Mouse (Mus musculus) frontal cortex, adult (tissue): ENCODE results near the gene Paqr7.
A peak's percentile ranks its signal among the peaks of the same experiment; 100 is the strongest.

Experiments used
- ATAC-seq: cut with Nextera tagmentation; 2 replicates; pipeline ENCODE4 v1.9.2; 2017; ENCODE audit warnings: mild to moderate bottlenecking, moderate library complexity, mixed read lengths; ENCODE audit not compliant: low TSS enrichment

Gene Paqr7

GRCm38 (mm10) chr4:134496595-134497210 is at the start of gene Paqr7:
Paqr7 (plus strand) TSS chr4:134496697.
- peak; percentile 76 for ATAC-seq

DNA sequence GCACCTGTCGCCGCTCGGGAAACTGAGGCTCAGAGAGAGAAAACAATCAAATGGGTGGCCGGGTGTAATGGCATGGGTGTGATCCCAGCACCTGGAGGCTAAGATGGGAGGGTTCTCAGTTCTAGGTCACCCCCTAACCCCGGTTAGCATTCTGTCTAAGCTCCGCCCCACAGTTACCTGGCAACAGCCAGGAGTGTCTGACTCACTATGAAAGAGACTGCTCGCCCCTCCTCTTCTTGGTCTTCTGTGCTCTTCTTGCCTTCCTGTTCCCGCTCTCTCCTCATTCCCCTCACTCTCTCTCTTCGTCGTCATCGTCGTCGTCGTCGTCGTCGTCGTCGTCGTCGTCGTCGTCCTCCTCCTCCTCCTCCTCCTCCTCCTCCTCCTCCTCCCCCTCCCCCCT is 48.5 kb upstream of the Paqr7 start:
- no peak for ATAC-seq

- ATAC-seq: peak; percentile 35; the same call in 1 of the 2 replicates
Observed at GRCm38 (mm10) chr4:134449595-134450391, 46.7 kb upstream of the Paqr7 start.

DNA sequence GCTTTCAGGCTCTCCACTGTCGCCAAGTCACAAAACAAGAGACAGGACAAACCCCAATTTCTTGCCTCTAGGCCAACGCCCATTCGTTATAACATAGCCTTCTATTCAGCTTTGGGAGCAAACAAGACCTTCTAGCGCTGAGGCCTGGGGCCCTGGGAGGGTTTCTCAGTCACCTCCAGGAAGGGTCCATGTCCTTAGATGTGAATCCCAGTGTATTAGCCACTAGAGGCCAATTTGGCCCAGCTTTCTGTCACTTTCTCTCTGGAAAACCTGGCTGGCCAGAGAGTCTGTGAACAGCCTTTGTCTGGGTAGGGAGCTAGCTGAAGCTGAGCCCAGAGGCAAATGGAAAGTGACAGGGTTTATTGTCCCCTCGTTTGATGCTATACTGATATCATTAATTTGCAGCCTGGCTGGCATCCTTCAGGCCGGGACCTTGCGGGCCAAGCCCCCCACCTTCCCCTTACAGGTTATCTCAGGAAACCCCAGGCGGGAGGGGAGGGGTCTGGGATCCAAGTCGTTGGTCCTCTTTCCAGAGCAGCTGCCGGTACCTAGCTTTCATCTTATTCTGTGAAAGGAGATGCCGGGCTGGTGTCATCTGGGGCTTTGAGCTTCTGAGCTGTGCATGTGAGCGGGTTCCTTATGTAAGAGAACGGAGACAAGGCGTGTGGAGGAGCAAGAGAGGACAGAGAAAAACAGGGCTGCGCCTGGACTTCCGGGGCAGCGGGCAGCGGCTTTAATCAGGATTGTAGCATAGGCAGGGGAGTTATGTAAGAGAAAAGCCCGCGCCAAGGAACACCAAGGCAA is 45.9 kb upstream of the Paqr7 start:
- ATAC-seq: peak; percentile 58

DNA sequence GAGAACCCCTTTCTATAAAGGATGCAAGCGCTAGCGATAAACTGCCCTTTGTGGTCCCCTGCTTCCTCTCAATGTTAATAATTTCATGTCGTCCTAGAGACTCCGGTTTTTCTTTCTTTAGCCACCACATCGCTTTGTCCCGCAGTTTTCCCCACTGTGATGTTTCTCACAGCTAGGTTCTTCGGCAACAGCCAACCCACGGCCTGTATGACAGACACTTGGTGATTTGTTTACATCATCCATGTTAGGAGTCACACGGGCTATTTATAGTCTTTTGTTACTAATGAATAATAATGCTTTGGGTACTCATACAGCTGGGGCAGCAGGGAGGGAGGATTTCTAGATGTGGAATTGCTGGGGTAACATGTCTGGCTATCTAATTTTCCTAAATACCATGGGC is 45.0 kb upstream of the Paqr7 start:
- no peak for ATAC-seq

GRCm38 (mm10) chr4:134453619-134454400 is 42.7 kb upstream of the Paqr7 start:
- ATAC-seq: no peak

DNA sequence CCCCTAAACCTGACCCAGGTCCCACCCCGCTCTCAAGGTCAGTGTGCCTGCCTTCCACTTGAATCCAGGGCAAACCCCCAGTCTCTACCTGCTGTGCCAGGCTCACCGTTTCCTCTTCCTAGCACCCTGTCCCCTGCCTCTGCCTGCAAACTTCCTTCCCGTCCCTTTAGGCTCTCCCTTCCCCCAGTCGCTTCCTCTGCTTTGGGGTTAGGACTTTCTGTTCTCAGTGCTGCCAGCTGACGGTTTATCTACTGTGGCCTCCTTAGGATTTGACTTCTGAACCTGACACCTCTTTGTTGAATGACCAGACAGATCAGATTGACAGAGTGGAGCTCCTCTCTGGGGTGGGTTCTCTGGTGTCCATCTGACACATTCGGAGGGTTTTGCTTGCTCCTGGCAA is 41.2 kb upstream of the Paqr7 start:
- no peak for ATAC-seq

- ATAC-seq: no peak
Observed at GRCm38 (mm10) chr4:134457130-134457825, 39.2 kb upstream of the Paqr7 start.

- peak; percentile 42; the same call in 1 of the 2 replicates for ATAC-seq
Observed at GRCm38 (mm10) chr4:134458856-134459255, 37.6 kb upstream of the Paqr7 start.

GRCm38 (mm10) chr4:134460277-134460676 is 36.2 kb upstream of the Paqr7 start:
- ATAC-seq: no peak

DNA sequence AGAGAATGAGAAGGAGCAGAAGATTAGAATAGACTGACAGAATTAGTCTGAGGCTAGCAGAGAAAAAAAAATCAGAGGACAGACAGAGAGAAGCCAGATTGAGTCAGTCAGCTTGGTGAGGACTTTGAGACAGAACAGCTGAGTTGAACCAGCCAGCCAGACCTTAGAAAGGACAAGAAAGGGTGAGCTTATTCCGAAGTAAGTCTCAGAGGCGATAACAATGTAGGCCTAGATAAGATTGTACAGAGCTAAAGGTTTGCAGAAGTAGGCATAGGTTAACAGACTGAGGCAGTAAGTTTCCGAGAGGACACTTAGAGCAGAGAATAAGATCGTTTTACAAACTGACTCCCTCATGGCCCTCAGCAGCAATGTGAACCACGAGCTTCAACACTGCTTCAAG is 35.2 kb upstream of the Paqr7 start:
- no peak for ATAC-seq

GRCm38 (mm10) chr4:134465789-134466188 is 30.7 kb upstream of the Paqr7 start:
- no peak for ATAC-seq

DNA sequence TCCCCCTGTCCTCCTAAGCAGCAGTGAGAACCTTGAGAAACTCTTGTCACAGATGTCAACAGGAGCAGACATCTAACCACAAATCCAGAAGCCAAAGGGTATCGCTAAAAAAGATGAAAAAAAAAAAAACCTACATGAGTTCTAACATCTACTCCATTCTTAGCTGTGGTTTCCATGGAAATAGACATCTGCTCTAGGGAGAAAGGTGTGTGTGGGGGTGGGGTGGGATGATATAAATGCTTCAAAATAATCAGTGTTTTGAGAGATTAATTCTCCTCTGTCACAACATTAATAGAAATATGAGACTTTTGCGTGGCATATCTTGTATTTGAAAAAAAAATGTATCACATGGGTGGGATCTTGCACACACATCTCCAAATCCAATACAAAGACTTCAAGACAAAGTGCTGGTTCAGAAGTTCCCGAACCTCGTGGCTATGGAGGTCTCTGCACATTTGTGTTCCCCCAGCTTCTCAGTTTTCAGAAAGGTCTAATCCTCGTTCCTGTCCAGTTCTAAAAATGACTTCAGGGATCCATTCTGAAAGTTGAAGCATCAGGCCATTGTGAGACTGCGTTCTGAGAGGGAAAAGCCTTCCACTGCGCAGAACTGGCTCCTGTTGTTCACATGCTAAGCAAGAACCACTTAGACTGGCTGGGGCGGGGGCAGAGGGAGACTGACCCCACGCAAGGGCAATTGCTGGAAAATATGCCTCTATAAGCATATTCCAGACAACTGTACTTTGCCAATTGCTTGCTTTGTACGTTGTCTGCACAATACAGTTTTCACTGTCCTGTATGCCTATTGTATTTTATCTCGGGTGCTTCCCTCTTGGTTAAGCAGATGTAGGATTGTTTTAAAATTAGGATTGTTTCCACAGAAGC is 29.9 kb upstream of the Paqr7 start:
- ATAC-seq: no peak

DNA sequence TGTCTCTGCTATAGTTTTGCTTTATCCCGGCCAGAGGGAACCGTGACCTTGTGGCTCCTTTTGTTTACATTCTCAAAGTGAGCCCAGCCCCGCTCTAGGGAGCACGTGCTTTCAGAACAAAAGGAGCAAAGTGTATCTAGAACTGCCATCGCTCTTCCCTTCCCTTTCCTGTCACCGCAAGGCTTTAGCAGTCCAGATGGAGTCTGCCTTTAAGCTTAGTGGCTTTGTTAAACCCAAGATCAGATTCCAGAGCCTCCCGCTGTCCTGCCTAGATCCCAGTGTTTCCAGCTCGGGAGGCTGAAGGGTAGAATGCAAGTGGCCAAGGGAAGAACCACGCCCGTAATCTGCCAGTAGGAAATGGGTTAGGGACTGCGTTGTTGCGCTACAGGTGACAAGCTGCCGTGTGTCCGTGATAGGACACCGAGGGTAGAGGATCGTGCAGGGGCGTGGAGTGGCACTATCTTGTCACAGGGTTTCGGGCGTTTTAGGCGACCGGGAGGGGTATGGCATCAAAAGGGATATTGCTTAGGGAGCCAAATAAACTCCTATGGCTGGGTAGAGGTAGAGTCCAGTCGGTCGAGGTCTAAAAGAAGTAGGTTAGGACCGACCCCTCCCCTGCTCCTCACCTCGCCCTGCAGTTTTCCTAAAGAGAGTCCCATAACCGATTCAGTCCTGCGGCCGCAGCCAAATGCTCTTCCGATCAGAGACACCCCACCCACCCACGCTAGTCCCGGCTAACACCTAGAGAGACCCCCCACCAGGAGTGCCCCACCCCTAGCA is 28.9 kb upstream of the Paqr7 start:
- peak; percentile 8; the same call in 1 of the 2 replicates for ATAC-seq

- peak; percentile 77 for ATAC-seq
Observed at GRCm38 (mm10) chr4:134468215-134468575, 28.3 kb upstream of the Paqr7 start, which contains the start of gene Stmn1. Stmn1 (plus strand) TSS chr4:134468320.

DNA sequence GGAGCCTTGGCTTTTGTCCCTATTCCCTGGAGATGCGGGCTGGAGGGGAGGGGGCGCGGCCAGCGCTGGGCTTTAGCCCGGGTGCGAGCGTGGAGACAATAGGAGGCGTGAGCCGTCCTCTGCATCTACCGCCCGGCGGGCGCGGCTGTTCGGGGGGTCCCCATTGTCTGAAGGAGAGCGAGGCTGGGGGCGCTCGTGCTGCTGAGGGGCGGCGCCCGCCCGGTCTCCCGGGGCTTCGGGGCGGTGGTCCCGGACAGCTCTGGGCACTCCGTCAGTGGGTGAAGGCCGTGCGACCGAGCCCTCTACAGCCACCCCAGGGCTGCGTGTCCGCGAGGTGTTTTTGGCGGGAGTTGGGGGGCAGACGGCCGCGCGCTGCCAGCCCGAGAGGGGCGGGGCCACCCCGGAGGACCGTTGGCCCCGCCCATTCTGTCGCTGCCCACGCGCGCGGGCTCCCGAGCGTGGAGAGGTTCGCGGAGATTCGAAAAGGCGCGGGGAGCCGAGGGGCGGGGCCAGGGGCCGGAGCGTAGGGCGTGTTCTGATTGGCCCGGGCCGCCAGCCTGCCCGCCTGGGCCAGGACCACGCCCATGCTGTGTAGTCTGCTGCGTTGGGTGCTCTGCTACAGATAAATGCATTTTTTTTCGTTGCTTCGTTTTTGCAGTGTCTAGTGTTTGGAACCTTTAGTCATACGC is 27.8 kb upstream of the Paqr7 start:
- peak; percentile 56 for ATAC-seq

DNA sequence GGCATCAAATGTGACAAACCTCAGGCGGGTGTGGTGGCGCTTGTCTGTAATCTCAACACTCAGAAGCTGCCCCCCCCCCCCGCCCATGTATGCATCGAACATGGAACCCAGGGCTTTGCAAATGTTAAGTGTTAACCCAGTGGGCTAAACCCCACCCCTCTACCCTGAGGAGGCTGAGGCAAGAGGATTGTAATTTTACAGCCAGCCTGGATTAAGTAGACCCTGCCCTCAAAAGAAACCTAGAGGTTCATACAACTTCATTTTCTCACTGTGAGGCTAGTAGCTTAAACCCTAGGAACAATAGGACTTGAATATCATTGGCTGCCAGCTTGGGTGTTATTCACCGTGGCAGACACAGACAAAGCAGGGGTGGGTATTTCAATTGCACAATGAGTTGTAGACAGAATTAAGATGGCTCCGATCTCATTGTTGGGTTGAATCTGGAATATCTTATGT is 27.1 kb upstream of the Paqr7 start:
- no peak for ATAC-seq

GRCm38 (mm10) chr4:134469985-134470384 is 26.5 kb upstream of the Paqr7 start:
- no peak for ATAC-seq

GRCm38 (mm10) chr4:134471469-134471868 is 25.0 kb upstream of the Paqr7 start:
- no peak for ATAC-seq
